Mouse (Mus musculus): ENCODE results near the gene 4930544G11Rik. TPM values are rescaled to one million over a fixed set of nuclear protein-coding genes. Genes with fewer than 3 reads are reported as not detected.

The 4930544G11Rik gene
- polyA plus RNA-seq, 1 experiment = not detected

DNA sequence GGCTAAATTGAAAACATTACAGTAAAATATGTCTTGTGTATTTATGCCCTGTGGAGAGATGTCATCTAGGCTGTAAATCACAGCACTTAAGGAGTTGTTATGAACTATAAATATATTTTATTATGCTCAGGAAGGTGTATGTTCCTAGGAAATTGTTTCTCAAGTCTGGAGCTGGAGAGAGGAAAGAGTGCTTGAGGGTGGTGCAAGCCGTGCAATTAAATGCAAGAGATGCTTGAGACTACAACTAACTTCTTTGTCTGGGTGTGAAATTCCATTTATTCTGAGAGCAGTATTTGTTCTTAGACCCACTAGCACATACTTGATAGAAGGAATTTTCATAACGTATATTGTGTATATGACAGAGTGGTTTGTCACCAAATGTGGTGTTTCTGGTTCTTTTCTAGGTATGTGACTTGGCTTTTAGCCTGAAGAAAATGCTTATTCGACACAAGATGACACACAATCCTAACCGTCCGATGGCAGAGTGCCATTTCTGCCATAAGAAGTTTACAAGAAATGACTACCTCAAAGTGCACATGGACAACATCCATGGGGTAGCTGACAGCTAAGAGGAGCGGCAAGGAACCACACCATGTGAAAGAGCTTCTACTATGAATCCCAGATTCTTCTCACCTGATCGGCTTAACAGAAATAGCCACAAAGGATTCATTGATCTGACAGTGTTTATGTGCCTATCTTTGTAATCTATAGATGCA is 16.7 kb upstream of the 4930544G11Rik start:
- H3K4me3 ChIP-seq (ENCODE audit: insufficient read depth, low read depth, low read length) = no peak overlapping the region
- H3K27ac ChIP-seq (ENCODE audit: insufficient read depth, low read depth, low read length) = no peak overlapping the region
- TF ChIP-seq POLR2A (IDR thresholded peaks at IDR 0.05; ENCODE audit: insufficient read depth, low read depth, low read length) (no peak), CTCF (IDR thresholded peaks at IDR 0.05; ENCODE audit: insufficient read depth, low read depth, low read length) (no peak)
- WGBS = 95% methylated on average over 7 of the region's 7 CpGs
- H3K4me1 ChIP-seq (ENCODE audit: control insufficient read depth, insufficient read depth, low read length) = no peaks in the 10 kb centered on the region

DNA sequence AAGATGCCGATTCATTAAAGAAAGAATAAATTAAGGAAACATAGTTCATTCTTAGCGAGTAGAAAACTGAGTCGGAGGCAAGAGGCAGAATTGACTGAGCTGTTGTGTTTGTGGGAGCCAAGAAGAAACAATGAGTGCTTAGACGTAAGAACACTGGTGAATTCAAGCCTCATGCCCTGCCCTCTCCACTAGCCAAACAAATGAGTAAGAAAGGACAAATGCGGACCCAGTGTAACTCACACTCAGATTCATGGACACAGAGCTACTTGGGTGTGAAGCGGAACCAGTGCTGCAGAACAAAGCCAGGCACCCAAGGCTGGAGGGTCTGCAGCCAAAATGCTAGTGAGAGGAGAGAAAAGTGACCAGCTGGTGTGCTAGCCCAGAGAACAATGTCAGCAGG is 1.9 kb upstream of the 4930544G11Rik start:
- Histone ChIP-seq H3K27ac (ENCODE audit: insufficient read depth, low read depth, low read length) (no peak overlapping the region), H3K4me3 (ENCODE audit: insufficient read depth, low read depth, low read length) (no peak overlapping the region), H3K4me1 (ENCODE audit: control insufficient read depth, insufficient read depth, low read length) (no peaks in the 10 kb centered on the region)
- WGBS = 57% methylated on average over 6 of the region's 6 CpGs
- TF ChIP-seq POLR2A (IDR thresholded peaks at IDR 0.05; ENCODE audit: insufficient read depth, low read depth, low read length) = no peak
- TF ChIP-seq CTCF (IDR thresholded peaks at IDR 0.05; ENCODE audit: insufficient read depth, low read depth, low read length) = no peak

DNA sequence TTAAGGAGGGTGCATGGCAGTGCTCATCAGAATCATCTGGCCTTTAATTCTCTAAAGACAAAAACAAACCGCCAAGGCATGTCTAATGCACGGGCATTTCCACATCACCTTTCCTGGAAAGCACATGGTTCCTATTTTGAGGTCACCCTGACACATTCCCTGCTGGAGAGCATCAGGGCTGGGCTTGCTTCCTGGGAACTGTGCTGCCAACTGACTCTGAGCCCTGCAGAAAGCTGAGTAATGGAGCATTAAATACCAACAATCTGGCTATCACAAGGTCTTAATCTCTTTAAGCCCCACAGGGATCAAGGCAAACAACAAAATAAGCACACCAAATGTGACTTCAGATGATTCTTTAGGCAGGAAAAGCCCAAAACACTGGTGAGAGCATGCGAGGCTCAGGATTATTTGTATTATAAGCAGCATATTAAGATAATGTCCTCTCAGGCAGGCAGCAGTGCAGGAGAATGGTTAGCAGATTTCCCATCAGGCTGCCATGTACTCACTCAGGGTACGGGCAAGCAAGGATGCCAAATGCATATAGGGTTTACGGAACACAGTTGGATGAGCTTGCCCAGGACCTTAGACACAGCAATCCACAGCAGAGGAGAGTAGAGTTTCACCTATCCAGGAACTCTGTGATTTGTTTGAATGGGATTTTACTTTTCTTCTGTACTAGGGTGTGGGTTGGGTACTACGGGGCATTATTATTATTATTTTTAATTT is 17.1 kb downstream of the 4930544G11Rik start:
- WGBS = 72% methylated on average over 6 of the region's 6 CpGs
- no peak overlapping the region for H3K4me3 ChIP-seq (ENCODE audit: insufficient read depth, low read depth, low read length)
- H3K4me1 ChIP-seq (ENCODE audit: control insufficient read depth, insufficient read depth, low read length) = no peaks in the 10 kb centered on the region
- TF ChIP-seq CTCF (IDR thresholded peaks at IDR 0.05; ENCODE audit: insufficient read depth, low read depth, low read length) (no peak), POLR2A (IDR thresholded peaks at IDR 0.05; ENCODE audit: insufficient read depth, low read depth, low read length) (no peak)
- no peak overlapping the region for H3K27ac ChIP-seq (ENCODE audit: insufficient read depth, low read depth, low read length)

DNA sequence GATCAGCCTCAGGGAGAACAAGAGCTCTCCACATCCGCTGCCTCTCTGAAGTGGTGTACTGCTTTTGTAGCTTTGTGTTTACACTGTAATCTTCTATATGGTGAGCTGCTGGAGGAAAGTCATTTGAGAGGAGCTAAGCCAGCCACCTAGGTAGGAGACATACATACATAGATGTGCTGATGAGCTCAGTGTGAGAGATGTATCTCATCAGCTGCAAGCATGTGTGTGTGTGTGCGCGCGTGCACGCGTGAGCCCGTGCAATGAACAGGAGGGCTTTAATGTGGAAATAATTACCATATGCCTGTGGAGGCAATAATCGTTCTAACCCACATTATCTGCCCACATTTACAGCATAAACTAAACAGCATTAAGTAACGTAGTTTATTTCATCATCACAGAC is 18.0 kb downstream of the 4930544G11Rik start:
- H3K4me3 ChIP-seq (ENCODE audit: insufficient read depth, low read depth, low read length) = no peak overlapping the region
- WGBS = 75% methylated on average over 9 of the region's 9 CpGs
- TF ChIP-seq POLR2A (IDR thresholded peaks at IDR 0.05; ENCODE audit: insufficient read depth, low read depth, low read length) = no peak
- TF ChIP-seq CTCF (IDR thresholded peaks at IDR 0.05; ENCODE audit: insufficient read depth, low read depth, low read length) = no peak
- no peaks in the 10 kb centered on the region for H3K4me1 ChIP-seq (ENCODE audit: control insufficient read depth, insufficient read depth, low read length)
- no peak overlapping the region for H3K27ac ChIP-seq (ENCODE audit: insufficient read depth, low read depth, low read length)

DNA sequence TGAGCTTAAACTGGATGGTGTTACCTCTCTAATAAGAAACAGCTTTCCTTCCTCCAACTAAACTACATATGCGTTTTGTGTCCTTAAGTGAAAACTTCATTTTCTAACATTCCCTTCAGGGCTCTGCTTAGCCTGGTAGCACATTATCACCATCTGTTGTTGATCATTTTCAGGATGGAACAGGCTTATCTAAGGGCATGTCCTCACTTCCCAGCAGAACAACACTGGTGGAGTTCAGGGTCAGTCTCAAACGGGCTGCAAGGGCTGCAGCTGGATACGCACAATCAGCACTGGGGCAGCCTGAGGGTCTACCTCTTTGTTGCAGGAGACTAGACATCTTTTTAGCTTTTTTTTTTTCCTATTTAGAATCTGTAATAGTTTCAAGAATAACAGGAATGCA is 39.7 kb downstream of the 4930544G11Rik start:
- Histone ChIP-seq H3K27ac (ENCODE audit: insufficient read depth, low read depth, low read length) (no peak overlapping the region), H3K4me3 (ENCODE audit: insufficient read depth, low read depth, low read length) (no peak overlapping the region), H3K4me1 (ENCODE audit: control insufficient read depth, insufficient read depth, low read length) (no peaks in the 10 kb centered on the region)
- no peak for TF ChIP-seq CTCF (IDR thresholded peaks at IDR 0.05; ENCODE audit: insufficient read depth, low read depth, low read length)
- TF ChIP-seq POLR2A (IDR thresholded peaks at IDR 0.05; ENCODE audit: insufficient read depth, low read depth, low read length) = no peak
- WGBS = 84% methylated on average over 3 of the region's 3 CpGs

DNA sequence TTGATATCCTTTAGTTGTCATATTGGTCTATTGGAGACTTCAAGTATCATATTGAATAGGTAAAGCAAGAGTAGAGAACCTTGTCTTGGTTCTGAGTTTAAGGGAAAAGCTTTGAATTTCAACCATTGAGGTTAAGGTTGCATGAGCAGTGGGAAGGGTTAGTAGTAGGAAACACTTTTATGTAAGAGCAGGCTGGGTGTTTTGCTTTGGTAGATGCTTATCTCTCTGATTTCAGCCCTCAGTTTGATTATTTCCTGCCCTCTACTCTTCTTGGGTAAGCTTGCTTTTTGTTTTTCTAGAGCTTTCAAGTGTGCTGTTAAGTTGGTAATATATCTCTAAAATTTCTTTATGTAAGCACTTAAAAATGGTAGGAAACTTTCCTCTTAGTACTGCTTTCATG is 45.9 kb downstream of the 4930544G11Rik start:
- Histone ChIP-seq H3K4me1 (ENCODE audit: control insufficient read depth, insufficient read depth, low read length) (no peaks in the 10 kb centered on the region), H3K27ac (ENCODE audit: insufficient read depth, low read depth, low read length) (no peak overlapping the region), H3K4me3 (ENCODE audit: insufficient read depth, low read depth, low read length) (no peak overlapping the region)
- TF ChIP-seq CTCF (IDR thresholded peaks at IDR 0.05; ENCODE audit: insufficient read depth, low read depth, low read length) = no peak
- TF ChIP-seq POLR2A (IDR thresholded peaks at IDR 0.05; ENCODE audit: insufficient read depth, low read depth, low read length) = no peak

Other genes with a start within 250 kb of the 4930544G11Rik start
- not detected in 2 replicates for gene Prdm5, start 173.6 kb upstream of the 4930544G11Rik start, polyA plus RNA-seq (2012; ENCODE audit: insufficient read depth, insufficient read length, low replicate concordance, missing spikeins)